Mouse (Mus musculus) hindbrain, postnatal 0 days (tissue): Measurements from ENCODE around the gene Upp2. TPM values are rescaled to one million over a fixed set of nuclear protein-coding genes. Genes with fewer than 3 reads are reported as not detected.

ENCODE experiments used
- ATAC-seq: fragments of 200-750 bp; cut with Nextera tagmentation; 2 replicates; pipeline ENCODE4 v1.8.0; 2017; ENCODE audit warnings: mild to moderate bottlenecking, moderate TSS enrichment, moderate library complexity
- DNase-seq: peaks from one replicate; pipeline ENCODE4 v3.0.0-alpha.2; 2015; ENCODE audit warnings: low spot score
- H3K27ac ChIP-seq: fragments of 300-500 bp; sonication (generic); 2 replicates; pipeline ENCODE4 v1.5.1; 2014; ENCODE audit warnings: mild to moderate bottlenecking
- H3K27me3 ChIP-seq: fragments of 300-500 bp; sonication (generic); 2 replicates; pipeline ENCODE4 v1.6.1; 2014; ENCODE audit warnings: low read length, mixed read lengths; ENCODE audit not compliant: insufficient read depth
- H3K36me3 ChIP-seq: fragments of 300-500 bp; sonication (generic); 2 replicates; pipeline ENCODE4 v1.6.1; 2014; ENCODE audit warnings: low read length, mixed read lengths; ENCODE audit not compliant: insufficient read depth
- H3K4me1 ChIP-seq: fragments of 300-500 bp; sonication (generic); 2 replicates; pipeline ENCODE4 v1.6.1; 2014; ENCODE audit warnings: antibody characterized with exemption, low read length, mixed read lengths; ENCODE audit not compliant: insufficient read depth
- H3K4me2 ChIP-seq: fragments of 300-500 bp; sonication (generic); 2 replicates; pipeline ENCODE4 v1.6.1; 2014; ENCODE audit warnings: low read depth, mild to moderate bottlenecking, low read length, moderate library complexity, mixed read lengths
- H3K4me3 ChIP-seq: fragments of 300-500 bp; sonication (generic); 2 replicates; pipeline ENCODE4 v1.5.1; 2014; ENCODE audit warnings: low read length
- H3K9ac ChIP-seq: fragments of 300-500 bp; sonication (generic); replicated peaks from 2 replicates; pipeline ENCODE4 v1.6.1; 2014; ENCODE audit warnings: mild to moderate bottlenecking, low read length, moderate library complexity, mixed read lengths
- H3K9me3 ChIP-seq: fragments of 300-500 bp; sonication (generic); 2 replicates; pipeline ENCODE4 v1.6.1; 2016; ENCODE audit warnings: low read length, mixed read lengths
- CTCF ChIP-seq: IDR thresholded peaks from 2 replicates; pipeline ENCODE4 v1.5.1; 2016; ENCODE audit warnings: antibody characterized with exemption, control low read depth, low read depth
- WGBS: fragments of 180-500 bp; shearing (Covaris S2); extraction: QIAGEN DNeasy Blood & Tissue Kit; methylation state at CpG from one replicate; pipeline ENCODE4 v1.1.7; 2014; 5-methylcytosine and 5-hydroxymethylcytosine counted together
- polyA plus RNA-seq: library from polyadenylated mRNA; unstranded; fragments of >200 nt; fragmentation: Nextera tagmentation; extraction: Ambion mirVana; gene quantifications from 2 replicates; pipeline ENCODE4 v1.2.1, GENCODE M21; 2015
- total RNA-seq: library from RNA; depleted of rRNA; stranded (reverse); fragments of >200 nt; gene quantifications from 2 replicates; pipeline ENCODE4 v1.2.3, GENCODE M21; 2014

Upp2 gene
- total and polyA plus RNA-seq, 2 experiments from 2014 or later = 6.8 to 11.8 TPM

GRCm38 (mm10) chr2:58603379-58603778 is 36.3 kb downstream of the Upp2 start:
- Histone ChIP-seq H3K36me3 (no peaks in the 10 kb centered on the region), H3K9me3 (no peaks in the 10 kb centered on the region), H3K27ac (no peak overlapping the region), H3K4me1 (no peaks in the 10 kb centered on the region), H3K9ac (no peak overlapping the region), H3K27me3 (no peaks in the 10 kb centered on the region), H3K4me3 (no peak overlapping the region), H3K4me2 (no peak overlapping the region)
- WGBS = 57% methylated on average over 3 of the region's 3 CpGs
- ATAC-seq = no peak
- no peak for DNase-seq
- no peak for TF ChIP-seq CTCF

- no peak for DNase-seq
- ATAC-seq = no peak
- H3K4me2 ChIP-seq = no peak overlapping the region
- H3K4me3 ChIP-seq = no peak overlapping the region
- no peaks in the 10 kb centered on the region for H3K9me3 ChIP-seq
- H3K4me1 ChIP-seq = no peaks in the 10 kb centered on the region
- TF ChIP-seq CTCF = no peak
- H3K9ac ChIP-seq = no peak overlapping the region
- no peaks in the 10 kb centered on the region for H3K36me3 ChIP-seq
- 92% methylated on average over 3 of the region's 3 CpGs for WGBS
- H3K27ac ChIP-seq = no peak overlapping the region
- H3K27me3 ChIP-seq = no peaks in the 10 kb centered on the region
Observed at GRCm38 (mm10) chr2:58604791-58605190, 37.7 kb downstream of the Upp2 start.

DNA sequence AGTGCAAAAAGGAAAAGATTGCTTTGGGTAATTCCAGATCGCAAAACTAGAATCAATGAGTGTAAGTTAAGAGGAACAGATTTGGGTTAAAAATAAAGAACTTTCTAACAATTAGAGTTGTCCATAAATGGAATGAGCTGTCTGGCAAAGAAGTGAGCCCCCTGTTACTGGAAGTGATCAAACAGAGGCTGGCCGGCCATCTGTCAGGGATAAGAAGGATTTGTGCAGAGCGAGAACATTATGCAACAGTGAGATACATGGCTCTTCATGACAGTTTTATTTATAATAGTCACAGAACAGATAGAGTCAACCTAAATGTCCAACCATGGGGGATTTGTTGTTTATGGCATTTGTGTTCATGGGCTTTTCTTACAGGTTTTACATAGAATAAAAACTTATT is 46.6 kb downstream of the Upp2 start:
- no peak overlapping the region for H3K4me3 ChIP-seq
- H3K9me3 ChIP-seq = no peaks in the 10 kb centered on the region
- no peaks in the 10 kb centered on the region for H3K4me1 ChIP-seq
- H3K4me2 ChIP-seq = no peak overlapping the region
- H3K27me3 ChIP-seq = no peaks in the 10 kb centered on the region
- H3K27ac ChIP-seq = no peak overlapping the region
- no peak overlapping the region for H3K9ac ChIP-seq
- ATAC-seq (no peak), DNase-seq (no peak)
- H3K36me3 ChIP-seq = no peaks in the 10 kb centered on the region
- 82% methylated on average over 3 of the region's 3 CpGs for WGBS
- no peak for TF ChIP-seq CTCF

GRCm38 (mm10) chr2:58614851-58615250 is 47.8 kb downstream of the Upp2 start:
- no peaks in the 10 kb centered on the region for H3K27me3 ChIP-seq
- H3K27ac ChIP-seq = no peak overlapping the region
- no peak overlapping the region for H3K4me3 ChIP-seq
- no peaks in the 10 kb centered on the region for H3K36me3 ChIP-seq
- no peak overlapping the region for H3K4me2 ChIP-seq
- no peak for TF ChIP-seq CTCF
- H3K9ac ChIP-seq = no peak overlapping the region
- no peak for DNase-seq
- no peaks in the 10 kb centered on the region for H3K4me1 ChIP-seq
- no peaks in the 10 kb centered on the region for H3K9me3 ChIP-seq
- ATAC-seq = no peak
- 96% methylated on average over 8 of the region's 8 CpGs for WGBS

DNA sequence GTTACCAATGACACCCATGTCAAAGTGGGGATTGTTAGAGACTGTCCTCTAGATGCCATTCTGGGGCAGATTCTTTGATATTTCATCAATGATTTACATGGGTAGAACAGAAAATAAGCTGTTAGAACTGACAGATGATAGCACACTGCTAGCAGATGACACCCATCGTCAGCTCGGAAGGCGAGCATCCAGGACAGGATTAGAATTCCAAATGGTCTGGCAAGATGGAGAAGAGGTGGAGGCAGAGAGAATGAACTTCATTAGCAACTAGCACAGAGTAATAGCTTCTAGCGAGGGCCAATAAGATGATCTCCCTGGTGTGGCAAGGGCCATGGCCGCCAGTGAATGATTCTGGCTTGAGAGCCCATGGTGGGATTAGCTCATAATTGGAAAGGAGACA is 48.7 kb downstream of the Upp2 start:
- H3K4me2 ChIP-seq = no peak overlapping the region
- no peak overlapping the region for H3K9ac ChIP-seq
- no peaks in the 10 kb centered on the region for H3K4me1 ChIP-seq
- H3K36me3 ChIP-seq = no peaks in the 10 kb centered on the region
- DNase-seq (no peak), ATAC-seq (no peak)
- WGBS = 79% methylated on average over 5 of the region's 5 CpGs
- no peak overlapping the region for H3K4me3 ChIP-seq
- no peak for TF ChIP-seq CTCF
- no peaks in the 10 kb centered on the region for H3K9me3 ChIP-seq
- H3K27ac ChIP-seq = no peak overlapping the region
- H3K27me3 ChIP-seq = no peaks in the 10 kb centered on the region

GRCm38 (mm10) chr2:58625186-58625585 is 58.1 kb downstream of the Upp2 start:
- H3K36me3 ChIP-seq = no peaks in the 10 kb centered on the region
- H3K4me3 ChIP-seq = no peak overlapping the region
- ATAC-seq (no peak), DNase-seq (no peak)
- H3K9me3 ChIP-seq = no peaks in the 10 kb centered on the region
- no peaks in the 10 kb centered on the region for H3K4me1 ChIP-seq
- WGBS = 66% methylated on average over 12 of the region's 12 CpGs
- H3K27me3 ChIP-seq = no peaks in the 10 kb centered on the region
- H3K27ac ChIP-seq = no peak overlapping the region
- no peak overlapping the region for H3K9ac ChIP-seq
- no peak overlapping the region for H3K4me2 ChIP-seq
- no peak for TF ChIP-seq CTCF

DNA sequence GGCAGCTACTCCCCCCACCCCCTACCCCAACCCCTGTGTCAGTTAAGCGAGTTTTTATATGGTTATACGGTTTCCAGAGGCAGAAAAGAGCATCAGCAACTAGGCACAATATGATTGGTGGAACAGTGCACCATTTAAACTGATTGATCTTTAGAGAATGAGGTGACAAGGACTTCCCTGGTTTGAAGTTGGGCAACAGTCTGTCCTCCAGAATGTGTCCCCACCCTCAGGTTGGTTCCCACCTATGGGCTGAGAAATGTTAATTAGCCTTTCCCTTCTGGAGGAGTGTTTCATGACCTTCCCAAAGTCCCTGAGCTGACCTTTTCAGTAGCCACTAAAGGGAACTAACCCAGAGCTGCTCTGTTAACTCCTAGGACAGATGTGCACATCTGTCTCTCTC is 58.6 kb downstream of the Upp2 start:
- Histone ChIP-seq H3K27ac (no peak overlapping the region), H3K9ac (no peak overlapping the region), H3K9me3 (no peaks in the 10 kb centered on the region), H3K4me1 (no peaks in the 10 kb centered on the region), H3K36me3 (no peaks in the 10 kb centered on the region), H3K4me3 (no peak overlapping the region), H3K27me3 (no peaks in the 10 kb centered on the region), H3K4me2 (no peak overlapping the region)
- no peak for DNase-seq
- ATAC-seq = no peak
- 20% methylated on average over 2 of the region's 2 CpGs for WGBS
- TF ChIP-seq CTCF = no peak
